Mouse (Mus musculus) ES-Bruce4 (cell line): ENCODE results near the gene Mrpl48.
A peak's percentile ranks its signal among the peaks of the same experiment; 100 is the strongest.

Experiments
- CTCF ChIP-seq: IDR thresholded peaks from one replicate; pipeline ENCODE4 v1.8.1; 2011; ENCODE audit warnings: low read depth, low read length
- POLR2A ChIP-seq: IDR thresholded peaks from one replicate; pipeline ENCODE4 v1.8.1; 2011; ENCODE audit warnings: low read length; ENCODE audit not compliant: insufficient read depth

- peak; percentile 17 for TF ChIP-seq CTCF
- TF ChIP-seq POLR2A = no peak
These were observed 85.9 kb downstream of the Mrpl48 start for GRCm38 (mm10) chr7:100522222-100522621.
